Mouse (Mus musculus) hindlimb bud, embryonic 11.5 days (tissue): ENCODE data around the gene Atp8a2.
"Not testable (repeated sequence)": the region's sequence is repeated elsewhere in the genome, so short reads cannot be mapped to it uniquely, and the experiment has no call there.

Experiments
- DNase-seq: peaks from one replicate; pipeline ENCODE4 v3.0.0-alpha.2; 2012; ENCODE audit warnings: low read depth, low spot score; ENCODE audit errors: extremely low spot score

Gene Atp8a2

GRCm38 (mm10) chr14:59721356-59721755 is 475.6 kb downstream of the Atp8a2 start:
- no peak for DNase-seq

- no peak for DNase-seq
Measured at GRCm38 (mm10) chr14:59720386-59720785, 476.6 kb downstream of the Atp8a2 start.

- not testable (repeated sequence) for DNase-seq
Measured at GRCm38 (mm10) chr14:59716443-59717085, 480.4 kb downstream of the Atp8a2 start.

GRCm38 (mm10) chr14:59715695-59716442 is 481.1 kb downstream of the Atp8a2 start:
- DNase-seq, result no peak

GRCm38 (mm10) chr14:59709505-59710335 is 487.3 kb downstream of the Atp8a2 start:
- no peak for DNase-seq

- no peak for DNase-seq
Measured at GRCm38 (mm10) chr14:59708009-59708408, 489.0 kb downstream of the Atp8a2 start.

GRCm38 (mm10) chr14:59705326-59706058 is 491.5 kb downstream of the Atp8a2 start:
- DNase-seq, result no peak

- no peak for DNase-seq
Measured at GRCm38 (mm10) chr14:59701492-59701891, 495.5 kb downstream of the Atp8a2 start.

GRCm38 (mm10) chr14:59695160-59695559 is 501.8 kb downstream of the Atp8a2 start:
- no peak for DNase-seq

GRCm38 (mm10) chr14:59692164-59692563 is 504.8 kb downstream of the Atp8a2 start:
- no peak for DNase-seq

- DNase-seq, result no peak
Measured at GRCm38 (mm10) chr14:59691402-59691801, 505.6 kb downstream of the Atp8a2 start.

- DNase-seq, result no peak
Measured at GRCm38 (mm10) chr14:59690954-59691353, 506.0 kb downstream of the Atp8a2 start.

GRCm38 (mm10) chr14:59689596-59689995 is 507.4 kb downstream of the Atp8a2 start:
- no peak for DNase-seq

- DNase-seq, result no peak
Measured at GRCm38 (mm10) chr14:59686229-59686628, 510.8 kb downstream of the Atp8a2 start.

- DNase-seq, result no peak
Measured at GRCm38 (mm10) chr14:59685343-59685742, 511.6 kb downstream of the Atp8a2 start.

- DNase-seq, result no peak
Measured at GRCm38 (mm10) chr14:59681906-59682305, 515.1 kb downstream of the Atp8a2 start.

GRCm38 (mm10) chr14:59677598-59678003 is 519.4 kb downstream of the Atp8a2 start:
- DNase-seq, result no peak

- DNase-seq, result no peak
Measured at GRCm38 (mm10) chr14:59675330-59675729, 521.6 kb downstream of the Atp8a2 start.

GRCm38 (mm10) chr14:59674556-59674955 is 522.4 kb downstream of the Atp8a2 start:
- DNase-seq, result no peak

GRCm38 (mm10) chr14:59672893-59673515 is 524.0 kb downstream of the Atp8a2 start:
- no peak for DNase-seq
